In genomic region chr3:83027546-83028251, GRCm38 (mm10) we compare ENCODE assay signal across 39 mouse cellular contexts. TPM values are rescaled to one million over a fixed set of nuclear protein-coding genes. Genes with fewer than 3 reads are reported as not detected.
DNase-seq lines count a peak whose midpoint lies in the region; ATAC-seq and TF ChIP-seq lines count a peak whose summit lies in the region.
"Had no signal": no experiment of that assay in that cellular context is flagged by ENCODE, and none has a peak within 500 bp of the region (broad histone marks: within the 10 kb centered on the region; RNA-seq: fewer than 3 reads in every experiment).

No protein-coding gene starts in this region.

- H3K4me1 ChIP-seq in erythroblast, embryonic 14.5 days (ENCODE audit: control insufficient read depth), result no peaks in the 10 kb centered on the region
- H3K4me1 ChIP-seq in liver, adult 2 months (ENCODE audit: control insufficient read depth, insufficient read depth, low read length), result peaks cover 21% of the 10 kb centered on the region
- 0 out of 4 replicates have a peak, but pooled peaks cover 0 to 2% of the 10 kb centered on the region in 2 experiments for H3K4me1 ChIP-seq in liver, embryonic 14.5 days (replicated peaks; ENCODE audit: control insufficient read depth in 2 of 2, insufficient read depth in 2 of 2, low read length in 1 of 2)
- H3K4me1 ChIP-seq: heart, embryonic 12.5 days; megakaryocyte, embryonic 14.5 days; midbrain, embryonic 15.5 days; neural tube, embryonic 15.5 days had no signal

- TF ChIP-seq EP300 in liver, embryonic 14.5 days (IDR thresholded peaks at IDR 0.05; ENCODE audit: low read depth), result no peak

- no peaks in the 10 kb centered on the region; the same call in 1 of the 2 replicates for H3K36me3 ChIP-seq in erythroblast, embryonic 14.5 days (ENCODE audit: control insufficient read depth)
- H3K36me3 ChIP-seq in liver, adult 2 months (ENCODE audit: control insufficient read depth, insufficient read depth, low read length), result peaks cover 52% of the 10 kb centered on the region
- H3K36me3 ChIP-seq in liver, embryonic 14.5 days (replicated peaks; ENCODE audit: control insufficient read depth, insufficient read depth, low read depth), result no peaks in the 10 kb centered on the region
- H3K36me3 ChIP-seq: heart, embryonic 12.5 days; midbrain, embryonic 15.5 days; neural tube, embryonic 15.5 days had no signal

- peak overlapping the region; percentile 50 for H3K4me2 ChIP-seq in liver, embryonic 14.5 days (ENCODE audit: low read depth)
- H3K4me2 ChIP-seq: heart, embryonic 12.5 days; hindbrain, embryonic 14.5 days; midbrain, embryonic 15.5 days; neural tube, embryonic 15.5 days had no signal

- H3K27me3 ChIP-seq in erythroblast, embryonic 14.5 days (ENCODE audit: control insufficient read depth), result no peaks in the 10 kb centered on the region
- H3K27me3 ChIP-seq in liver, adult 2 months (ENCODE audit: control insufficient read depth, insufficient read depth, low read length), result no peaks in the 10 kb centered on the region
- no peaks in the 10 kb centered on the region for H3K27me3 ChIP-seq in liver, embryonic 14.5 days (ENCODE audit: control insufficient read depth, insufficient read depth, low read length)
- H3K27me3 ChIP-seq: CH12.LX; heart, embryonic 12.5 days; midbrain, embryonic 15.5 days; neural tube, embryonic 15.5 days had no signal

- peak overlapping the region; percentile 30 for H3K4me3 ChIP-seq in erythroblast, embryonic 14.5 days (replicated peaks)
- peak overlapping the region; percentile 79 for H3K4me3 ChIP-seq in liver, adult 2 months (ENCODE audit: insufficient read depth, low read depth, low read length)
- H3K4me3 ChIP-seq in liver, embryonic 14.5 days (ENCODE audit: insufficient read depth in 1 of 2, low read depth in 2 of 2, low read length in 2 of 2), result peak overlapping the region; percentile 29 to 42; a peak in 3 of 4 replicates
- H3K4me3 ChIP-seq: heart, adult 2 months; heart, embryonic 12.5 days; megakaryocyte, embryonic 14.5 days; midbrain, embryonic 15.5 days; neural tube, embryonic 15.5 days had no signal

- no peak for ATAC-seq in erythroblast, adult 5-6 weeks (replicated peaks; ENCODE audit: low FRiP score, poor library complexity, severe bottlenecking)
- ATAC-seq in liver, embryonic 14.5 days (ENCODE audit: insufficient read depth), result no peak
- ATAC-seq in megakaryocyte-erythroid progenitor cell, adult 5-6 weeks (replicated peaks; ENCODE audit: low FRiP score, low TSS enrichment, poor library complexity, severe bottlenecking), result no peak
- ATAC-seq: intestine, postnatal 0 days; lung, postnatal 0 days; midbrain, embryonic 15.5 days had no signal

- no peak for TF ChIP-seq POLR2A in liver, adult 2 months (IDR thresholded peaks at IDR 0.05; ENCODE audit: extremely low read depth, insufficient read depth, low read length)

- peak overlapping the region; percentile 89 for H3K9ac ChIP-seq in liver, adult 2 months (ENCODE audit: low read depth, low read length)
- no peak overlapping the region for H3K9ac ChIP-seq in liver, embryonic 14.5 days (replicated peaks)
- H3K9ac ChIP-seq: heart, embryonic 12.5 days; hindbrain, embryonic 14.5 days; midbrain, embryonic 15.5 days; neural tube, embryonic 15.5 days had no signal

- TF ChIP-seq CTCF in liver, adult 2 months (IDR thresholded peaks at IDR 0.05; ENCODE audit: low read depth, low read length), result no peak
- TF ChIP-seq CTCF in liver, embryonic 14.5 days (IDR thresholded peaks at IDR 0.05; ENCODE audit: low read depth), result no peak

- no peaks in the 10 kb centered on the region for H3K9me3 ChIP-seq in erythroblast, embryonic 14.5 days (ENCODE audit: control insufficient read depth, low read length)
- no peaks in the 10 kb centered on the region for H3K9me3 ChIP-seq in liver, embryonic 14.5 days (ENCODE audit: control insufficient read depth, low read length)
- H3K9me3 ChIP-seq: heart, embryonic 12.5 days; megakaryocyte, embryonic 14.5 days; midbrain, embryonic 15.5 days; neural tube, embryonic 15.5 days had no signal

- WGBS in liver, adult 2 months, result 16% methylated on average over 9 of the region's 9 CpGs
- WGBS in liver, embryonic 14.5 days (ENCODE audit: insufficient replicate concordance), result 75% methylated on average over 9 of the region's 9 CpGs

- H3K79me2 ChIP-seq in liver, adult 2 months (ENCODE audit: control insufficient read depth, insufficient read depth, low read length), result no peaks in the 10 kb centered on the region; the same call in 1 of the 2 replicates

- DNase-seq in liver, adult 2 months (ENCODE audit: extremely low read depth, low read depth, low spot score), result peak; percentile 82
- DNase-seq in liver, result no peak
- no peak for DNase-seq in liver, embryonic 14.5 days (ENCODE audit: low read depth in 3 of 3, low spot score in 3 of 3)
- no peak for DNase-seq in spleen, postnatal 4 days (ENCODE audit: low spot score in 2 of 2)
- DNase-seq in retina, embryonic 14.5 days (ENCODE audit: low spot score), result no peak
- DNase-seq: adrenal gland, postnatal 10 days; cerebellum, adult 18-20 months; cerebellum, postnatal 14 days; gastrocnemius, postnatal 25 days; heart, adult 2 months; kidney, adult 9 months; kidney, postnatal 10 days; lung, adult 18-20 months; lung, postnatal 4 days; right cerebral cortex, postnatal 25 days; thymus, adult 18-20 months; thymus, postnatal 25 days had no signal

- H3K27ac ChIP-seq in liver, adult 2 months (replicated peaks; ENCODE audit: insufficient read depth, low read depth, low read length), result peak overlapping the region; percentile 68; the same call in 1 of the 2 replicates
- H3K27ac ChIP-seq in liver, embryonic 14.5 days, result no peak overlapping the region
- H3K27ac ChIP-seq: heart, adult 2 months; hindbrain, embryonic 14.5 days; midbrain, embryonic 15.5 days; neural tube, embryonic 15.5 days had no signal

RNA-seq across cellular contexts. Expression of gene Fga, which starts 1.8 kb away (rescaled TPM):
- 0.16 and 0.37 TPM in 2 replicates for polyA plus RNA-seq in erythroblast, embryonic 14.5 days (2012)
- not detected in 2 replicates for total RNA-seq in erythroblast, adult 5-6 weeks (2015; ENCODE audit: low replicate concordance)
- total RNA-seq in erythroblast, adult 5-6 weeks (2017; ENCODE audit: low replicate concordance), result not detected in 2 replicates
- total RNA-seq in liver, adult 2 months (2014; rRNA removed), result 3,320 and 3,369 TPM in 2 replicates
- 877 and 984 TPM in 2 replicates for polyA plus RNA-seq in liver, adult 2 months (2012; rRNA removed)
- 105 and 203 TPM in 2 replicates for polyA plus RNA-seq in liver, embryonic 14.5 days (2012; rRNA removed)
- 436 and 506 TPM in 2 replicates for polyA plus RNA-seq in liver, embryonic 14.5 days (2014; fragmentation: Nextera tagmentation; extraction: Ambion mirVana)
- not detected in 2 replicates for total RNA-seq in megakaryocyte-erythroid progenitor cell, adult 5-6 weeks (2014; fragmentation: Nextera tagmentation)
- not detected in 2 replicates for total RNA-seq in megakaryocyte-erythroid progenitor cell, adult 5-6 weeks (2017)
- total RNA-seq: CH12.LX; ES-E14; gastrocnemius, postnatal 25 days; heart, adult 2 months; hematopoietic stem cell, adult 5-6 weeks; left cerebral cortex, adult 18-20 months; left cerebral cortex, postnatal 14 days had no signal
- polyA plus RNA-seq: C2C12; embryonic facial prominence, embryonic 11.5 days; forebrain, embryonic 11.5 days; heart, adult 2 months; hindbrain, embryonic 14.5 days; limb, embryonic 11.5 days; midbrain, embryonic 15.5 days had no signal

RNA-seq across cellular contexts. Expression of gene Fgg, which starts 20.2 kb away (rescaled TPM):
- polyA plus RNA-seq in erythroblast, embryonic 14.5 days (2012), result 0.06 TPM in 1 of 2 replicates, not detected in the other
- total RNA-seq in erythroblast, adult 5-6 weeks (2015; ENCODE audit: low replicate concordance), result not detected in 2 replicates
- total RNA-seq in erythroblast, adult 5-6 weeks (2017; ENCODE audit: low replicate concordance), result not detected in 2 replicates
- 3,843 and 4,358 TPM in 2 replicates for total RNA-seq in liver, adult 2 months (2014; rRNA removed)
- 2,564 and 2,816 TPM in 2 replicates for polyA plus RNA-seq in liver, adult 2 months (2012; rRNA removed)
- polyA plus RNA-seq in liver, embryonic 14.5 days (2012; rRNA removed), result 171 and 249 TPM in 2 replicates
- 392 and 442 TPM in 2 replicates for polyA plus RNA-seq in liver, embryonic 14.5 days (2014; fragmentation: Nextera tagmentation; extraction: Ambion mirVana)
- not detected in 2 replicates for total RNA-seq in megakaryocyte-erythroid progenitor cell, adult 5-6 weeks (2014; fragmentation: Nextera tagmentation)
- not detected in 2 replicates for total RNA-seq in megakaryocyte-erythroid progenitor cell, adult 5-6 weeks (2017)
- total RNA-seq: CH12.LX; gastrocnemius, postnatal 25 days; heart, adult 2 months; hematopoietic stem cell, adult 5-6 weeks; layer of hippocampus, postnatal 10 days; left cerebral cortex, adult 18-20 months; left cerebral cortex, postnatal 14 days had no signal
- polyA plus RNA-seq: C2C12; forebrain, embryonic 11.5 days; frontal cortex, adult 2 months; hindbrain, embryonic 14.5 days; large intestine, adult 2 months; neural tube, embryonic 15.5 days had no signal

RNA-seq across cellular contexts. Expression of gene Fgb, which starts 22.0 kb away (rescaled TPM):
- 0.03 and 0.04 TPM in 2 replicates for polyA plus RNA-seq in erythroblast, embryonic 14.5 days (2012)
- total RNA-seq in erythroblast, adult 5-6 weeks (2015; ENCODE audit: low replicate concordance), result not detected in 2 replicates
- total RNA-seq in erythroblast, adult 5-6 weeks (2017; ENCODE audit: low replicate concordance), result not detected in 2 replicates
- total RNA-seq in liver, adult 2 months (2014; rRNA removed), result 2,420 and 2,798 TPM in 2 replicates
- polyA plus RNA-seq in liver, adult 2 months (2012; rRNA removed), result 918 and 923 TPM in 2 replicates
- polyA plus RNA-seq in liver, embryonic 14.5 days (2012; rRNA removed), result 85.1 and 184 TPM in 2 replicates
- 330 and 376 TPM in 2 replicates for polyA plus RNA-seq in liver, embryonic 14.5 days (2014; fragmentation: Nextera tagmentation; extraction: Ambion mirVana)
- total RNA-seq in megakaryocyte-erythroid progenitor cell, adult 5-6 weeks (2014; fragmentation: Nextera tagmentation), result not detected in 2 replicates
- total RNA-seq in megakaryocyte-erythroid progenitor cell, adult 5-6 weeks (2017), result not detected in 2 replicates
- total RNA-seq: CH12.LX; ES-E14; gastrocnemius, postnatal 25 days; heart, adult 2 months; hematopoietic stem cell, adult 5-6 weeks; layer of hippocampus, postnatal 10 days; left cerebral cortex, adult 18-20 months; left cerebral cortex, postnatal 14 days had no signal
- polyA plus RNA-seq: C2C12; forebrain, embryonic 11.5 days; frontal cortex, adult 2 months; heart, adult 2 months; hindbrain, embryonic 14.5 days; midbrain, embryonic 15.5 days had no signal

RNA-seq across cellular contexts. Expression of gene Plrg1, which starts 27.6 kb away (rescaled TPM):
- 0.37 and 0.80 TPM in 2 replicates for polyA plus RNA-seq in erythroblast, embryonic 14.5 days (2012)
- total RNA-seq in erythroblast, adult 5-6 weeks (2015; ENCODE audit: low replicate concordance), result 18.3 and 23.6 TPM in 2 replicates
- 23.4 and 23.8 TPM in 2 replicates for total RNA-seq in erythroblast, adult 5-6 weeks (2017; ENCODE audit: low replicate concordance)
- total RNA-seq in liver, adult 2 months (2014; rRNA removed), result 34.1 and 35.1 TPM in 2 replicates
- polyA plus RNA-seq in liver, adult 2 months (2012; rRNA removed), result 20.7 and 21.8 TPM in 2 replicates
- 26.0 and 34.9 TPM in 2 replicates for polyA plus RNA-seq in liver, embryonic 14.5 days (2012; rRNA removed)
- 50.0 and 52.7 TPM in 2 replicates for polyA plus RNA-seq in liver, embryonic 14.5 days (2014; fragmentation: Nextera tagmentation; extraction: Ambion mirVana)
- 66.7 and 68.1 TPM in 2 replicates for total RNA-seq in megakaryocyte-erythroid progenitor cell, adult 5-6 weeks (2014; fragmentation: Nextera tagmentation)
- total RNA-seq in megakaryocyte-erythroid progenitor cell, adult 5-6 weeks (2017), result 85.2 and 117 TPM in 2 replicates

Comparison
In these comparisons a context has a peak if more than half of its experiments do, and no peak if none do; other contexts are left out.
1. RNA of gene Fga, which starts 1.8 kb away (total RNA-seq): 3,320 to 3,369 TPM in liver, adult 2 months; not detected in erythroblast, adult 5-6 weeks and not detected in megakaryocyte-erythroid progenitor cell, adult 5-6 weeks; every median in the first group is over 1,000 times any median in the second.
2. RNA of gene Fgg, which starts 20.2 kb away (total RNA-seq): 3,843 to 4,358 TPM in liver, adult 2 months; not detected in erythroblast, adult 5-6 weeks and not detected in megakaryocyte-erythroid progenitor cell, adult 5-6 weeks; every median in the first group is over 1,000 times any median in the second.
3. RNA of gene Fgb, which starts 22.0 kb away (total RNA-seq): 2,420 to 2,798 TPM in liver, adult 2 months; not detected in erythroblast, adult 5-6 weeks and not detected in megakaryocyte-erythroid progenitor cell, adult 5-6 weeks; every median in the first group is over 1,000 times any median in the second.
4. Peak in every context shown above with its lines, with median percentiles within 50 percentile points of each other: H3K4me3 ChIP-seq.